Mouse (Mus musculus): ENCODE results near the gene Fndc7.

DNA sequence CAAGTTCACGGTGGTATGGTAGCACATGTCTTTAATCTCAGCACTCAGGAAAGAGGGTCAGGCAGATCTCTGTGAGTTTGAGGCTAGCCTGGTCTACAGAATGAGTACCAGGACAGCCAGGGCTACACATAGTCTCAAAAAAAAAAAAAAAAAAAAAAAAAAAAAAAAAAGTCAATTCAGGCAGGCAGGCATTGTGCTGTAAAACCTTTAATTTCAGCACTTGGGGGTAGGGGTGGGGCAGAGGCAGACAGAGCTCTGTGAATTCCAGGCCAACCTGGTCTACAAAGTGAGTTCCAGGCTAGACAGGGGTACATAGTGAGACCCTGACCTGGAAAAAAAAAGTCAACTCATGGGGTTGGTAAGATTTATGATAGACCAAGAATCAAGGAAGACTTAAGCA, 32.1 kb downstream of the Fndc7 start:
- no peak for TF ChIP-seq CTCF (IDR thresholded peaks at IDR 0.05; ENCODE audit: insufficient read depth, low read length)
- TF ChIP-seq POLR2A (IDR thresholded peaks at IDR 0.05; ENCODE audit: borderline replicate concordance, extremely low read depth, low read depth, low read length) = no peak
